Mouse (Mus musculus): ENCODE data around the gene Ehmt1. TPM values are rescaled to one million over a fixed set of nuclear protein-coding genes. Genes with fewer than 3 reads are reported as not detected.

Ehmt1 gene
- total RNA-seq, 2 experiments from 2014 or later = 36.7 to 63.1 TPM

- no peak for ATAC-seq (replicated peaks; ENCODE audit: poor library complexity)
Observed at GRCm38 (mm10) chr2:24807036-24807435, 112.4 kb downstream of the Ehmt1 start.

DNA sequence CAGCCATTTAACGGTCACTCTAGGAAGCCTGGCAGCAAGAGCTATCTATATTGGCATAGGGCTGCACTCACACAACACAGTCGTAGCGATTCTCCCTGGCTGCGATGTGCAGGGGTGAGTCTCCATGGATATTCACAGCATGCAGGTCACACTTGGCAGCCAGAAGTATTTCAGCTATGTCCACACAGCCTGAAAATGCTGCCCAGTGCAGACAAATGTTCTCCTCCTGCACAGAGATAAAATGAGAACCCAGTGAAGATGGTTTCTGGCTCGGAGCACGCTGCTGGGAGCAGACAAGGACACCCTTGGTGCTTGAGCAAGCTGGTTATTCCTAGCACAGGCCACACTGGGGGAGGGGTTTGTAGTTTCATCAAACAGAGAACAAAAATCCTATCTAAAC lies 113.3 kb downstream of the Ehmt1 start:
- no peak for ATAC-seq (replicated peaks; ENCODE audit: poor library complexity)

DNA sequence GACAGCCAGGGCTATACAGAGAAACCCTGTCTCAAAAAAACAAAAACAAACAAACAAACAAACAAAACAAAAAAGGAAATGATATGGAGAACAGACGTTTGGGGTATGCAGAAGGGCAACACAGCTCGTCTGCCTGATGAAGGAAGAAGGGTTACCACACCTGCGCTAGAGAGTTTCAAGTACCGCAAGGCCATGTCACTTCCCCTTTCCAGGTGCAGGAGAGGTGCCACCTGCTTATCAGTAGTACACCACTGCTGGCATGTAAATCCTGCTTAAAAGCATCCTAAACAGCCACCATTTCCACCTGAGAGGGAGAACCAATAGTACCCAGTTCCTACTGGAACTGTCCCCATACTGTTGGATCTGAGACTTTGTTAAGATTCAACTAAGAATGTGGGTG lies 113.8 kb downstream of the Ehmt1 start:
- ATAC-seq (replicated peaks; ENCODE audit: poor library complexity) = no peak

- peak; percentile 53 for ATAC-seq (replicated peaks; ENCODE audit: poor library complexity)
Observed at GRCm38 (mm10) chr2:24796833-24797457, 122.5 kb downstream of the Ehmt1 start.

- no peak for ATAC-seq (replicated peaks; ENCODE audit: poor library complexity)
Observed at GRCm38 (mm10) chr2:24787250-24787649, 132.2 kb downstream of the Ehmt1 start.

GRCm38 (mm10) chr2:24781253-24781652 lies 138.2 kb downstream of the Ehmt1 start:
- ATAC-seq (replicated peaks; ENCODE audit: poor library complexity) = no peak

DNA sequence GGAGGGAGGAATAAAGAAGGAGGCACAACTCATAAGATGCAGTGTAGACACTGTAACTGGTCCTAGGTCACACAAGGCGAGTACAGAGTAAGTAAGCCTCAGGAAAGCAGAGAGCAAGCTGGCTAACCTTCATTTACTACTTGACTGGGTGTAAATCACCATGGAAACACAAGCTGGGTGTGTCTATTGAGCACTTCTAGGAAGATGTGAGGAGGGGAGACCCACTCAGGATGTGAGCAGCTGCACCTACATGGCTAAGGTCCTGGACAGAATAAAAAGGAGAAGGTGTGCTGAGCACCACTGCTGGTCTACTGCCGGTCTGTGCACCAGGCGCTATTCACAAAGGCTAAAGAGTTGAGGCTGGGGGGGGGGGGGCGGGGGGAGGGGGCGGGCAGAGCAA lies 142.6 kb downstream of the Ehmt1 start:
- ATAC-seq (replicated peaks; ENCODE audit: poor library complexity) = no peak

GRCm38 (mm10) chr2:24775951-24776587 lies 143.3 kb downstream of the Ehmt1 start:
- 0 out of 2 replicates have a peak, but pooled peaks have one; percentile 29 for ATAC-seq (replicated peaks; ENCODE audit: poor library complexity)

DNA sequence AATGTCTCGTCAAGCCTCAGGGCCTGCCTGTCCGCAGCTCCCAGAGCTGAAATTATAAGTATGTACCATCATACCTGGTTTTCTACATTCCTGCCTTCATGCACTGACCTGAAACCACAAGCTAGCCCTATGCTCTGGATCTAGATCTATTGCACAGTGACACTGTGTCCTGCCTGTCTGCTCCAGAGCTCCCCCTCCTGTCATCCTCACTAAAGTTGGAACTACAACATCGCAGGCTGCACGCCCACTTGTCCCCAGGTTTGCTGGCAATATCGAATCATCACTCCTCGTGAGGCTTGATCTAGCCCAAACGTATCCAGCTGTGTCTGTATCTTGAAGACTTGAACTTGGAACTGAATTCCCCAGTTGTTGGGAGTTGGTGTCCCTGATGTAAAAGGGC lies 144.6 kb downstream of the Ehmt1 start:
- peak; percentile 57 for ATAC-seq (replicated peaks; ENCODE audit: poor library complexity)

DNA sequence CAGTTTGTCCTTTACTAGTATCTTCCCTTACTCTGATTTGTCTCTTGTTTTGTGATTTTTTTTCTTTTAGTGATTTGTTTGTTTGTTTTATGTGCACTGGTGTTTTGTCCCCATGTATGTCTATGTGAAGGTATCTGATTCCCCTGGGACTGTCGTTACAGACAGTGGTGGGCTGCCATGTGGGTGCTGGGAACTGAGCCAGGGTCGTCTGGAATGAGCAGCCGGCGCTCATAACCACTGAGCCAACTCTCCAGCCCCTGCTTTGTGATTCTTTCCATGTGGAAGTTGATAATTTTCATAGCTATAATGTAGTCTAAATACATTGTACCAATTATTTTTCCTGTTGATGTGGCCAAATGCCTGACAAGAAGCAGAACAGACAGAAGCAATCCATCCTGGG lies 148.6 kb downstream of the Ehmt1 start:
- ATAC-seq (replicated peaks; ENCODE audit: poor library complexity) = no peak

GRCm38 (mm10) chr2:24763115-24763557 lies 156.3 kb downstream of the Ehmt1 start, which contains the start of gene Cacna1b:
Gene Cacna1b (minus strand): TSS chr2:24763152.
- ATAC-seq (replicated peaks; ENCODE audit: poor library complexity) = peak; percentile 66

GRCm38 (mm10) chr2:24762446-24762960 lies 156.9 kb downstream of the Ehmt1 start:
- ATAC-seq (replicated peaks; ENCODE audit: poor library complexity) = no peak

GRCm38 (mm10) chr2:24761923-24762445 lies 157.4 kb downstream of the Ehmt1 start:
- ATAC-seq (replicated peaks; ENCODE audit: poor library complexity) = peak; percentile 94

DNA sequence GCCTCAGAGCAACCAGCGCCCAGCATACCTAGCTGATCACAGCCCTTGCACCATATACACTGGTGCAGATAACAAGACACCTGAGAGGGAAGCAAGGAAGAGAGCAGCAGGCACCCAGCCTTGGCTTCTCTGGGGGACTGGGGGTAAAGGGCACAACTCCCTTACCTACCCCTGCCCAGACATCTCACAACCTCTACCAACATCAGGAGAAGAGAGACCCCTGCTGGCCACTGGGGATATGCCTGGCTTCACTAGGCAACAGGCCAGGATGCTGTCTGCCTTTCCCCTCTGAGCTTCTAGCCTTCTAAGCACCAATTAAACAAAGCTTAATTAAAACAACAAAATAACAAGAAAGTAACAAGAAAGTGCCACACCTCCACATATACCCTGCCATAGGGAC lies 164.1 kb downstream of the Ehmt1 start:
- ATAC-seq (replicated peaks; ENCODE audit: poor library complexity) = peak; percentile 85

DNA sequence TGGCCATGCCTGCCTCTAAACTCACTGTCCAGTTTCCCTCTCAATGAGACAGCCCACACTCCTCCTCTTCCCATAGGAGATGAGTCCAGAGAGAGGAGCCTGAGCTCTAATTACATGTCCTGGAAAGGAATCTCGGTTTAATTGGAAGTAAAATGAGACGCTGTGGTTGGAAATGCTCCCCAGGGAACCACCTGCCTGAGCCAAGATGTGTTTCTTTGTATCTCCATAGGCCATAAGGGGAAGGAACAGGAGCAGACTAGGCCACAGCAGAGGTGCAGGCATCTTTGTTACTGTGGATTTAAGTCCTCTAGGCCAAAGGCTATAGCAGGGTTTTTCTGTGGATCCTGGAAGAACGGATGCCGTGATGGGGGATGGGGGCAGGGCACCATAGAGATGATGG lies 166.8 kb downstream of the Ehmt1 start:
- ATAC-seq (replicated peaks; ENCODE audit: poor library complexity) = no peak

DNA sequence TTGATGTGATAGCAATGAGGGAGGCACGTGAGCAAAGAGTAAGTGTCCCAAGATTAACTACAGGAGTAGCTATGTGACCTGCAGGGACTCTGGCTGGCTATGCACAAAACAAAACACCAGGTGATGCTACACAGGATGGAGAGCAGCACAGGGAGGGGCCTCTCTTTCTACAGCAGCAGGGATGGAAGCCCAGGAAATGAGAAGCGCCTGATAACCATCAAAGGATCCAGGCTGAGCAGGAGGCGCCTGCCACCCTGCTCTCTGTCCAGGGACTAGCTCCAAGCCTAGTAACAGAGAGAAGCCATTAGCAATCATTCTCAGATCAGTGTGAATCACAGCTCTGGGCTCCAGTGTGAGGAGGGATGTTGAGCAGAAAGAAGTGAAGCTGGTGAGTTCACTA lies 169.4 kb downstream of the Ehmt1 start:
- no peak for ATAC-seq (replicated peaks; ENCODE audit: poor library complexity)

DNA sequence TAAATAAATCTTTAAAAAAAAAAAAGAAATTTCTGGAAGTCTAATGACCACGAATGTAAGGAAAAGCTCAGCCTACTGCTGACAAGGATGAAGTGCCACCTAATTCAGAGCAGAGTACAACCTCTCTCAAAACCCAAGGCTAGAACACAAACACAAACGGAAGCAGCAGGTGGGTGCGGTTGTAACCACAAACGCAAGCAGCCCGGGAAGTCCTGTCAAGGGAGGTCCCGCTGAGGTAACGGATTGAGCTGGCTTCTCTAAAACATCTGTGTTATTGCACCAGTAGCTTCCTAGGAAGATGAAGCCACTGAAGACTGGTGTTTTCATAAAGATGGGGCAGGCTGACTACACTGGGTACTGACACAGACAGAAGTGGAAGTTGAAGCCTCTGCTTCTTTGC lies 171.5 kb downstream of the Ehmt1 start:
- peak; percentile 94 for ATAC-seq (replicated peaks; ENCODE audit: poor library complexity)

Other genes with a start within 250 kb of the Ehmt1 start
- gene Cacna1b, start 156.5 kb downstream of the Ehmt1 start, total RNA-seq (2015) = 0.10 and 0.68 TPM in 2 replicates
- 0.08 and 0.20 TPM in 2 replicates for gene Cacna1b, start 156.5 kb downstream of the Ehmt1 start, total RNA-seq (2017)
- 24.5 and 29.2 TPM in 2 replicates for gene Arrdc1, start 15.6 kb upstream of the Ehmt1 start, total RNA-seq (2015)
- gene Arrdc1, start 15.6 kb upstream of the Ehmt1 start, total RNA-seq (2017) = 48.3 and 58.9 TPM in 2 replicates
- gene Zmynd19, start 30.2 kb upstream of the Ehmt1 start, total RNA-seq (2015) = 16.0 and 19.1 TPM in 2 replicates
- 42.9 and 62.2 TPM in 2 replicates for gene Zmynd19, start 30.2 kb upstream of the Ehmt1 start, total RNA-seq (2017)
- gene Dph7, start 42.8 kb upstream of the Ehmt1 start, total RNA-seq (2015) = 20.8 TPM in 2 replicates
- 15.5 and 26.2 TPM in 2 replicates for gene Dph7, start 42.8 kb upstream of the Ehmt1 start, total RNA-seq (2017)
- gene Mrpl41, start 55.5 kb upstream of the Ehmt1 start, total RNA-seq (2015) = 70.4 and 82.4 TPM in 2 replicates
- 117 and 161 TPM in 2 replicates for gene Mrpl41, start 55.5 kb upstream of the Ehmt1 start, total RNA-seq (2017)
- 28.4 and 28.7 TPM in 2 replicates for gene Pnpla7, start 56.4 kb upstream of the Ehmt1 start, total RNA-seq (2015)
- 29.6 and 30.4 TPM in 2 replicates for gene Pnpla7, start 56.4 kb upstream of the Ehmt1 start, total RNA-seq (2017)
- gene Nsmf, start 134.7 kb upstream of the Ehmt1 start, total RNA-seq (2015) = 4.0 and 7.8 TPM in 2 replicates
- gene Nsmf, start 134.7 kb upstream of the Ehmt1 start, total RNA-seq (2017) = 3.7 and 5.7 TPM in 2 replicates
- not detected in 2 replicates for gene Entpd8, start 160.7 kb upstream of the Ehmt1 start, total RNA-seq (2015)
- gene Entpd8, start 160.7 kb upstream of the Ehmt1 start, total RNA-seq (2017) = not detected in 2 replicates
- not detected in 2 replicates for gene Noxa1, start 175.5 kb upstream of the Ehmt1 start, total RNA-seq (2015)
- not detected in 2 replicates for gene Noxa1, start 175.5 kb upstream of the Ehmt1 start, total RNA-seq (2017)